Mouse (Mus musculus): ENCODE measurements around the gene Cradd. TPM values are rescaled to one million over a fixed set of nuclear protein-coding genes. Genes with fewer than 3 reads are reported as not detected.

Cradd gene
- polyA plus RNA-seq, 1 experiment: 16.7 TPM

GRCm38 (mm10) chr10:95232554-95232953 lies 91.4 kb downstream of the Cradd start:
- WGBS: 64% methylated on average over 3 of the region's 3 CpGs
- TF ChIP-seq POLR2A (IDR thresholded peaks at IDR 0.05; ENCODE audit: low read depth, low read length) (no peak), CTCF (IDR thresholded peaks at IDR 0.05; ENCODE audit: extremely low read depth, insufficient read length, insufficient replicate concordance, low read depth, low read length) (no peak)
- H3K4me1 ChIP-seq (ENCODE audit: control insufficient read depth, insufficient read depth, insufficient read length, low read length): peaks cover 5% of the 10 kb centered on the region; the same call in 1 of the 2 replicates
- H3K4me3 ChIP-seq (ENCODE audit: low read depth, low read length): no peak overlapping the region
- H3K27ac ChIP-seq (ENCODE audit: insufficient read depth, low read depth, low read length): peak overlapping the region; percentile 5; the same call in 1 of the 2 replicates
- no peaks in the 10 kb centered on the region for H3K27me3 ChIP-seq (ENCODE audit: control insufficient read depth, insufficient read depth, low read length)
- no peaks in the 10 kb centered on the region for H3K36me3 ChIP-seq (ENCODE audit: control insufficient read depth, insufficient read depth, low read length)

- H3K4me1 ChIP-seq (ENCODE audit: control insufficient read depth, insufficient read depth, insufficient read length, low read length): peaks cover 7% of the 10 kb centered on the region; the same call in 1 of the 2 replicates
- peak overlapping the region; percentile 11; the same call in 1 of the 2 replicates for H3K27ac ChIP-seq (ENCODE audit: insufficient read depth, low read depth, low read length)
- no peaks in the 10 kb centered on the region for H3K36me3 ChIP-seq (ENCODE audit: control insufficient read depth, insufficient read depth, low read length)
- WGBS: 55% methylated on average over 6 of the region's 6 CpGs
- no peak overlapping the region for H3K4me3 ChIP-seq (ENCODE audit: low read depth, low read length)
- no peaks in the 10 kb centered on the region for H3K27me3 ChIP-seq (ENCODE audit: control insufficient read depth, insufficient read depth, low read length)
- TF ChIP-seq CTCF (IDR thresholded peaks at IDR 0.05; ENCODE audit: extremely low read depth, insufficient read length, insufficient replicate concordance, low read depth, low read length) (no peak), POLR2A (IDR thresholded peaks at IDR 0.05; ENCODE audit: low read depth, low read length) (no peak)
Measured at GRCm38 (mm10) chr10:95228192-95228591, 95.7 kb downstream of the Cradd start.

GRCm38 (mm10) chr10:95227590-95227989 lies 96.3 kb downstream of the Cradd start:
- WGBS: 88% methylated on average over 1 of the region's 1 CpGs
- Histone ChIP-seq H3K36me3 (ENCODE audit: control insufficient read depth, insufficient read depth, low read length) (no peaks in the 10 kb centered on the region), H3K27ac (ENCODE audit: insufficient read depth, low read depth, low read length) (no peak overlapping the region), H3K4me1 (ENCODE audit: control insufficient read depth, insufficient read depth, insufficient read length, low read length) (peaks cover 4% of the 10 kb centered on the region; the same call in 1 of the 2 replicates), H3K27me3 (ENCODE audit: control insufficient read depth, insufficient read depth, low read length) (no peaks in the 10 kb centered on the region), H3K4me3 (ENCODE audit: low read depth, low read length) (no peak overlapping the region)
- TF ChIP-seq POLR2A (IDR thresholded peaks at IDR 0.05; ENCODE audit: low read depth, low read length) (no peak), CTCF (IDR thresholded peaks at IDR 0.05; ENCODE audit: extremely low read depth, insufficient read length, insufficient replicate concordance, low read depth, low read length) (no peak)

- 81% methylated on average over 4 of the region's 4 CpGs for WGBS
- TF ChIP-seq POLR2A (IDR thresholded peaks at IDR 0.05; ENCODE audit: low read depth, low read length): no peak
- no peak for TF ChIP-seq CTCF (IDR thresholded peaks at IDR 0.05; ENCODE audit: extremely low read depth, insufficient read length, insufficient replicate concordance, low read depth, low read length)
- Histone ChIP-seq H3K4me3 (ENCODE audit: low read depth, low read length) (no peak overlapping the region), H3K4me1 (ENCODE audit: control insufficient read depth, insufficient read depth, insufficient read length, low read length) (peaks cover 2% of the 10 kb centered on the region; the same call in 1 of the 2 replicates), H3K27ac (ENCODE audit: insufficient read depth, low read depth, low read length) (no peak overlapping the region), H3K27me3 (ENCODE audit: control insufficient read depth, insufficient read depth, low read length) (no peaks in the 10 kb centered on the region), H3K36me3 (ENCODE audit: control insufficient read depth, insufficient read depth, low read length) (no peaks in the 10 kb centered on the region)
Measured at GRCm38 (mm10) chr10:95226772-95227171, 97.2 kb downstream of the Cradd start.

- 82% methylated on average over 4 of the region's 4 CpGs for WGBS
- H3K27me3 ChIP-seq (ENCODE audit: control insufficient read depth, insufficient read depth, low read length): no peaks in the 10 kb centered on the region
- no peak overlapping the region for H3K4me3 ChIP-seq (ENCODE audit: low read depth, low read length)
- no peaks in the 10 kb centered on the region for H3K36me3 ChIP-seq (ENCODE audit: control insufficient read depth, insufficient read depth, low read length)
- H3K4me1 ChIP-seq (ENCODE audit: control insufficient read depth, insufficient read depth, insufficient read length, low read length): peaks cover 2% of the 10 kb centered on the region; the same call in 1 of the 2 replicates
- TF ChIP-seq POLR2A (IDR thresholded peaks at IDR 0.05; ENCODE audit: low read depth, low read length) (no peak), CTCF (IDR thresholded peaks at IDR 0.05; ENCODE audit: extremely low read depth, insufficient read length, insufficient replicate concordance, low read depth, low read length) (no peak)
- H3K27ac ChIP-seq (ENCODE audit: insufficient read depth, low read depth, low read length): no peak overlapping the region
Measured at GRCm38 (mm10) chr10:95225006-95225405, 98.9 kb downstream of the Cradd start.

GRCm38 (mm10) chr10:95223211-95223610 lies 100.7 kb downstream of the Cradd start:
- Histone ChIP-seq H3K27me3 (ENCODE audit: control insufficient read depth, insufficient read depth, low read length) (no peaks in the 10 kb centered on the region), H3K4me1 (ENCODE audit: control insufficient read depth, insufficient read depth, insufficient read length, low read length) (peaks cover 2% of the 10 kb centered on the region; the same call in 1 of the 2 replicates), H3K36me3 (ENCODE audit: control insufficient read depth, insufficient read depth, low read length) (no peaks in the 10 kb centered on the region), H3K4me3 (ENCODE audit: low read depth, low read length) (peak overlapping the region; percentile 25), H3K27ac (ENCODE audit: insufficient read depth, low read depth, low read length) (no peak overlapping the region)
- TF ChIP-seq POLR2A (IDR thresholded peaks at IDR 0.05; ENCODE audit: low read depth, low read length) (no peak; the same call in 1 of the 2 replicates), CTCF (IDR thresholded peaks at IDR 0.05; ENCODE audit: extremely low read depth, insufficient read length, insufficient replicate concordance, low read depth, low read length) (no peak)
- 37% methylated on average over 16 of the region's 16 CpGs for WGBS

GRCm38 (mm10) chr10:95221914-95222313 lies 102.0 kb downstream of the Cradd start:
- Histone ChIP-seq H3K4me3 (ENCODE audit: low read depth, low read length) (no peak overlapping the region), H3K27me3 (ENCODE audit: control insufficient read depth, insufficient read depth, low read length) (no peaks in the 10 kb centered on the region), H3K27ac (ENCODE audit: insufficient read depth, low read depth, low read length) (no peak overlapping the region), H3K36me3 (ENCODE audit: control insufficient read depth, insufficient read depth, low read length) (no peaks in the 10 kb centered on the region), H3K4me1 (ENCODE audit: control insufficient read depth, insufficient read depth, insufficient read length, low read length) (peaks cover 2% of the 10 kb centered on the region; the same call in 1 of the 2 replicates)
- TF ChIP-seq POLR2A (IDR thresholded peaks at IDR 0.05; ENCODE audit: low read depth, low read length): no peak
- TF ChIP-seq CTCF (IDR thresholded peaks at IDR 0.05; ENCODE audit: extremely low read depth, insufficient read length, insufficient replicate concordance, low read depth, low read length): no peak
- 96% methylated on average over 9 of the region's 9 CpGs for WGBS

Measured in small intestine, adult 2 months (tissue).